Mouse (Mus musculus) layer of hippocampus, postnatal 14 days (tissue): ENCODE measurements at regions not wholly inside any gene's neighbourhood (a gene's known extent, or its start where the extent isn't known, plus 50 kb on each side); places are given as distances from the start of the nearest gene placed in this dataset.
A peak's percentile ranks its signal among the peaks of the same experiment; 100 is the strongest.

ENCODE experiments used
- DNase-seq, 2 experiments: peaks; one replicate each; pipeline ENCODE4 v3.0.0; 2021 to 2022; ENCODE audit warnings: low spot score in 2 of 2, mixed read lengths in 1 of 2

GRCm38 (mm10) chr2:137608506-137608905 lies 492.1 kb upstream of the Jag1 start:
- no peak for DNase-seq

- no peak for DNase-seq
Observed at GRCm38 (mm10) chr2:137598136-137598535, 481.7 kb upstream of the Jag1 start.

GRCm38 (mm10) chr2:137594509-137594908 lies 478.1 kb upstream of the Jag1 start:
- DNase-seq, result no peak

GRCm38 (mm10) chr2:137591551-137591950 lies 475.1 kb upstream of the Jag1 start:
- DNase-seq, result no peak

GRCm38 (mm10) chr2:137581491-137581890 lies 465.0 kb upstream of the Jag1 start:
- DNase-seq, result no peak

GRCm38 (mm10) chr2:137575750-137576149 lies 459.3 kb upstream of the Jag1 start:
- DNase-seq, result no peak

GRCm38 (mm10) chr2:137574845-137575449 lies 458.5 kb upstream of the Jag1 start:
- no peak for DNase-seq

GRCm38 (mm10) chr2:137571146-137571545 lies 454.7 kb upstream of the Jag1 start:
- no peak for DNase-seq

GRCm38 (mm10) chr2:137566619-137567018 lies 450.2 kb upstream of the Jag1 start:
- DNase-seq, result no peak

GRCm38 (mm10) chr2:137564064-137564624 lies 447.7 kb upstream of the Jag1 start:
- DNase-seq, result no peak

GRCm38 (mm10) chr2:137560366-137560765 lies 443.9 kb upstream of the Jag1 start:
- DNase-seq, result no peak

GRCm38 (mm10) chr2:137553871-137554270 lies 437.4 kb upstream of the Jag1 start:
- DNase-seq, result no peak

GRCm38 (mm10) chr2:137536581-137536980 lies 420.1 kb upstream of the Jag1 start:
- DNase-seq, result no peak

GRCm38 (mm10) chr2:137516271-137516670 lies 399.8 kb upstream of the Jag1 start:
- no peak for DNase-seq

GRCm38 (mm10) chr2:137515043-137515442 lies 398.6 kb upstream of the Jag1 start:
- no peak for DNase-seq

GRCm38 (mm10) chr2:137513895-137514506 lies 397.6 kb upstream of the Jag1 start:
- no peak for DNase-seq

GRCm38 (mm10) chr2:137510671-137511235 lies 394.3 kb upstream of the Jag1 start:
- no peak for DNase-seq

GRCm38 (mm10) chr2:137501236-137501635 lies 384.8 kb upstream of the Jag1 start:
- no peak for DNase-seq

GRCm38 (mm10) chr2:137497616-137498015 lies 381.2 kb upstream of the Jag1 start:
- DNase-seq, result no peak

- DNase-seq, result no peak
Observed at GRCm38 (mm10) chr2:137493600-137493999, 377.2 kb upstream of the Jag1 start.

- peak in 1 of 2 experiments; percentile 6 for DNase-seq
Observed at GRCm38 (mm10) chr2:137489181-137489682, 372.8 kb upstream of the Jag1 start.

- no peak for DNase-seq
Observed at GRCm38 (mm10) chr2:137468769-137469168, 352.3 kb upstream of the Jag1 start.
